In genomic region chr8:60965306-60965705, GRCm38 (mm10) we compare ENCODE assay signal across 18 mouse cellular contexts. TPM values are rescaled to one million over a fixed set of nuclear protein-coding genes. Genes with fewer than 3 reads are reported as not detected.
DNase-seq lines count a peak whose midpoint lies in the region; ATAC-seq and TF ChIP-seq lines count a peak whose summit lies in the region.
"Had no signal": no experiment of that assay in that cellular context is flagged by ENCODE, and none has a peak within 500 bp of the region (broad histone marks: within the 10 kb centered on the region; RNA-seq: fewer than 3 reads in every experiment).

No protein-coding gene starts in this region.

- no peak for ATAC-seq in heart, embryonic 11.5 days (replicated peaks; ENCODE audit: insufficient number of reproducible peaks, low FRiP score, low TSS enrichment)
- ATAC-seq in G1E (ENCODE audit: extremely low read depth, insufficient number of reproducible peaks, low FRiP score, poor library complexity, severe bottlenecking) = peak; percentile 52; the same call in 1 of the 2 replicates
- ATAC-seq in intestine, postnatal 0 days = peak; percentile 96
- peak; percentile 38 for ATAC-seq in megakaryocyte progenitor cell, adult 5-6 weeks (replicated peaks; ENCODE audit: poor library complexity)
- ATAC-seq in monocyte, adult 5-6 weeks (replicated peaks; ENCODE audit: insufficient number of reproducible peaks, low FRiP score, low TSS enrichment, poor library complexity, severe bottlenecking) = no peak
- ATAC-seq: forebrain, embryonic 14.5 days had no signal

- H3K4me1 ChIP-seq in heart, embryonic 11.5 days (ENCODE audit: control insufficient read depth, insufficient read depth, low read length) = peaks cover 15% of the 10 kb centered on the region
- H3K4me1 ChIP-seq in G1E (ENCODE audit: insufficient read depth, low read depth, low read length) = peaks cover 78% of the 10 kb centered on the region
- H3K4me1 ChIP-seq in intestine, postnatal 0 days (replicated peaks; ENCODE audit: control insufficient read depth, insufficient read depth, low read length) = 0 out of 2 replicates have a peak, but pooled peaks cover 2% of the 10 kb centered on the region
- H3K4me1 ChIP-seq: neural tube, embryonic 15.5 days had no signal

- no peaks in the 10 kb centered on the region for H3K9me3 ChIP-seq in heart, embryonic 11.5 days (replicated peaks; ENCODE audit: control insufficient read depth, low read length)
- H3K9me3 ChIP-seq in G1E (replicated peaks) = no peaks in the 10 kb centered on the region
- H3K9me3 ChIP-seq in intestine, postnatal 0 days (ENCODE audit: control insufficient read depth) = no peaks in the 10 kb centered on the region
- H3K9me3 ChIP-seq: neural tube, embryonic 15.5 days had no signal

- H3K9ac ChIP-seq in heart, embryonic 11.5 days (ENCODE audit: low read depth, low read length) = no peak overlapping the region
- H3K9ac ChIP-seq in intestine, postnatal 0 days (ENCODE audit: low read depth, low read length) = no peak overlapping the region
- H3K9ac ChIP-seq: hindbrain, embryonic 14.5 days; neural tube, embryonic 15.5 days had no signal

- no peaks in the 10 kb centered on the region for H3K27me3 ChIP-seq in heart, embryonic 11.5 days (ENCODE audit: control insufficient read depth, insufficient read depth, low read length)
- no peaks in the 10 kb centered on the region for H3K27me3 ChIP-seq in G1E (ENCODE audit: insufficient read depth, low read length)
- H3K27me3 ChIP-seq in intestine, postnatal 0 days (replicated peaks; ENCODE audit: control insufficient read depth, insufficient read depth, low read length) = no peaks in the 10 kb centered on the region
- H3K27me3 ChIP-seq: neural tube, embryonic 15.5 days had no signal

- no peak overlapping the region for H3K4me3 ChIP-seq in heart, embryonic 11.5 days (ENCODE audit: low read depth, low read length)
- no peak overlapping the region; the same call in 1 of the 2 replicates for H3K4me3 ChIP-seq in G1E (ENCODE audit: low read depth, low read length)
- H3K4me3 ChIP-seq in intestine, postnatal 0 days (ENCODE audit: low read depth, low read length) = no peak overlapping the region
- H3K4me3 ChIP-seq: neural tube, embryonic 15.5 days had no signal

- no peak for DNase-seq in heart, postnatal 4 days
- DNase-seq in G1E (ENCODE audit: low spot score) = no peak
- DNase-seq in cerebellum, adult 18-20 months = no peak
- no peak for DNase-seq in layer of hippocampus, adult 8-10 months (ENCODE audit: low spot score in 2 of 2)
- DNase-seq: adrenal gland, postnatal 10 days; cerebellum, adult 9-11 months; kidney, adult 8-10 months; kidney, postnatal 4 days; layer of hippocampus, postnatal 36 days; thymus, postnatal 36 days had no signal

- H3K27ac ChIP-seq in heart, embryonic 11.5 days (ENCODE audit: low read depth, low read length) = no peak overlapping the region
- H3K27ac ChIP-seq in intestine, postnatal 0 days (ENCODE audit: low read depth, low read length) = peak overlapping the region; percentile 28; the same call in 1 of the 2 replicates
- H3K27ac ChIP-seq: hindbrain, embryonic 14.5 days; neural tube, embryonic 15.5 days had no signal

- peak overlapping the region; percentile 18 for H3K4me2 ChIP-seq in heart, embryonic 11.5 days
- peak overlapping the region; percentile 43; the same call in 1 of the 2 replicates for H3K4me2 ChIP-seq in intestine, postnatal 0 days (replicated peaks; ENCODE audit: low read depth)
- H3K4me2 ChIP-seq: hindbrain, embryonic 14.5 days; midbrain, embryonic 11.5 days; neural tube, embryonic 15.5 days had no signal

- TF ChIP-seq CTCF in G1E (IDR thresholded peaks at IDR 0.05; ENCODE audit: low read depth, low read length) = no peak
- no peak for TF ChIP-seq CTCF in intestine, postnatal 0 days (IDR thresholded peaks at IDR 0.05; ENCODE audit: low read depth)

- 36% methylated on average over 6 of the region's 6 CpGs for WGBS in heart, embryonic 11.5 days (ENCODE audit: insufficient replicate concordance)
- 31% methylated on average over 6 of the region's 6 CpGs for WGBS in intestine, postnatal 0 days

- H3K36me3 ChIP-seq in heart, embryonic 11.5 days (ENCODE audit: control insufficient read depth, insufficient read depth, low read length) = no peaks in the 10 kb centered on the region
- peaks cover 10% of the 10 kb centered on the region for H3K36me3 ChIP-seq in G1E (replicated peaks)
- no peaks in the 10 kb centered on the region for H3K36me3 ChIP-seq in intestine, postnatal 0 days (ENCODE audit: control insufficient read depth, insufficient read depth)
- H3K36me3 ChIP-seq: neural tube, embryonic 15.5 days had no signal

RNA-seq across cellular contexts. Expression of gene Clcn3, which starts 17.8 kb away (rescaled TPM):
- 24.4 and 29.2 TPM in 2 replicates for polyA plus RNA-seq in heart, embryonic 11.5 days (2014; fragmentation: Nextera tagmentation; extraction: Ambion mirVana)
- total RNA-seq in heart, postnatal 4 days (2021) = 10 to 100 TPM; 32.0 to 33.6 TPM
- 175 and 215 TPM in 2 replicates for total RNA-seq in G1E (2014; fragmentation: Nextera tagmentation)
- 136 and 147 TPM in 2 replicates for total RNA-seq in G1E (2017)
- 16.2 and 18.0 TPM in 2 replicates for polyA plus RNA-seq in G1E (2012)
- 22.2 and 24.2 TPM in 2 replicates for polyA plus RNA-seq in intestine, postnatal 0 days (2015; fragmentation: Nextera tagmentation; extraction: Ambion mirVana)
- 22.3 and 26.1 TPM in 2 replicates for total RNA-seq in megakaryocyte progenitor cell, adult 5-6 weeks (2015)
- total RNA-seq in megakaryocyte progenitor cell, adult 5-6 weeks (2017) = 22.8 and 29.3 TPM in 2 replicates
- total RNA-seq in layer of hippocampus, adult 8-10 months (2022) = 100 to 1,000 TPM; 113 to 130 (median 120) TPM
- 45.9 to 82.4 TPM (median 55.4 TPM) in 3 replicates for total RNA-seq in monocyte, adult 5-6 weeks (2017)

RNA-seq across cellular contexts. Expression of gene Nek1, which starts 27.7 kb away (rescaled TPM):
- 15.4 and 16.4 TPM in 2 replicates for polyA plus RNA-seq in heart, embryonic 11.5 days (2014; fragmentation: Nextera tagmentation; extraction: Ambion mirVana)
- total RNA-seq in heart, postnatal 4 days (2021) = 1 to 10 TPM; 6.2 to 6.9 TPM
- total RNA-seq in G1E (2014; fragmentation: Nextera tagmentation) = 56.7 and 68.9 TPM in 2 replicates
- 32.1 and 34.9 TPM in 2 replicates for total RNA-seq in G1E (2017)
- 6.7 and 6.9 TPM in 2 replicates for polyA plus RNA-seq in G1E (2012)
- 5.0 and 5.5 TPM in 2 replicates for polyA plus RNA-seq in intestine, postnatal 0 days (2015; fragmentation: Nextera tagmentation; extraction: Ambion mirVana)
- 14.2 and 15.9 TPM in 2 replicates for total RNA-seq in megakaryocyte progenitor cell, adult 5-6 weeks (2015)
- 21.2 and 25.6 TPM in 2 replicates for total RNA-seq in megakaryocyte progenitor cell, adult 5-6 weeks (2017)
- total RNA-seq in layer of hippocampus, adult 8-10 months (2022) = 10 to 100 TPM; 27.4 to 33.9 (median 32.3) TPM
- 5.9 to 8.8 TPM (median 6.8 TPM) in 3 replicates for total RNA-seq in monocyte, adult 5-6 weeks (2017)

Comparison
In these comparisons a context has a peak if more than half of its experiments do, and no peak if none do; other contexts are left out.
1. ATAC-seq: peak in G1E (single experiment), intestine, postnatal 0 days (single experiment) and megakaryocyte progenitor cell, adult 5-6 weeks (single experiment); none in heart, embryonic 11.5 days (single experiment) and monocyte, adult 5-6 weeks (single experiment).